Mouse (Mus musculus): ENCODE measurements at regions not wholly inside any gene's neighbourhood (a gene's known extent, or its start where the extent isn't known, plus 50 kb on each side); places are given as distances from the start of the nearest gene placed in this dataset.
"Not testable (repeated sequence)": the region's sequence is repeated elsewhere in the genome, so short reads cannot be mapped to it uniquely, and the experiment has no call there.

DNA sequence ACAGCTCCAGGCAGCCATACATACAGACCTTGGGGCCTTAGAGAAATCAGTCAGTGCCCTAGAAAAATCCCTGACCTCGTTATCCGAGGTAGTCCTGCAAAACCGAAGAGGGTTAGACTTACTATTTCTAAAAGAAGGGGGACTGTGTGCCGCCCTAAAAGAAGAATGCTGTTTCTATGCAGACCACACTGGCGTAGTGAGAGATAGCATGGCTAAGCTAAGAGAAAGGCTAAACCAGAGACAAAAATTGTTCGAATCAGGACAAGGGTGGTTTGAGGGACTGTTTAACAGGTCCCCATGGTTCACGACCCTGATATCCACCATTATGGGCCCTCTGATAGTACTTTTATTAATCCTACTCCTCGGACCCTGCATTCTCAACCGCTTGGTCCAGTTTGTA, 322.2 kb downstream of the Gm29866 start:
- peak; percentile 1 for DNase-seq

DNA sequence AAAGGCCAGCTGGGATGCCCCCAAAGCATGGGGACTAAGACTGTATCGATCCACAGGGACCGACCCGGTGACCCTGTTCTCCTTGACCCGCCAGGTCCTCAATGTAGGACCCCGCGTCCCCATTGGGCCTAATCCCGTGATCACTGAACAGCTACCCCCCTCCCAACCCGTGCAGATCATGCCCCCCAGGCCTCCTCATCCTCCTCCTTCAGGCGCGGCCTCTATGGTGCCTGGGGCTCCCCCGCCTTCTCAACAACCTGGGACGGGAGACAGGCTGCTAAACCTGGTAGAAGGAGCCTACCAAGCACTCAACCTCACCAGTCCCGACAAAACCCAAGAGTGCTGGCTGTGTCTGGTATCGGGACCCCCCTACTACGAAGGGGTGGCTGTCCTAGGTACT, 323.1 kb downstream of the Gm29866 start:
- not testable (repeated sequence) for DNase-seq

DNA sequence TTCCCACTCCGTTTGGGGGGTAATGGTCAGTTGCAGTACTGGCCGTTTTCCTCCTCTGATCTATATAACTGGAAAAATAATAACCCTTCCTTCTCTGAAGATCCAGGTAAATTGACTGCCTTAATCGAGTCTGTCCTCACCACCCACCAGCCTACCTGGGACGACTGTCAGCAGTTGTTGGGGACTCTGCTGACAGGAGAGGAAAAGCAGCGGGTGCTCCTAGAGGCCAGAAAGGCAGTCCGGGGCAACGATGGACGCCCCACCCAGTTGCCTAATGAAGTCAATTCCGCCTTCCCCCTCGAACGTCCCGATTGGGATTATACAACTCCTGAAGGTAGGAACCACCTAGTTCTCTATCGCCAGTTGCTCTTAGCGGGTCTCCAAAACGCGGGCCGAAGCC, 328.2 kb downstream of the Gm29866 start:
- not testable (repeated sequence) for DNase-seq

Measured in gastrocnemius, postnatal 10 days (tissue).